Mouse (Mus musculus) liver, adult 2 months (tissue): ENCODE measurements at regions not wholly inside any gene's neighbourhood (a gene's known extent, or its start where the extent isn't known, plus 50 kb on each side); places are given as distances from the start of the nearest gene placed in this dataset.
A peak's percentile ranks its signal among the peaks of the same experiment; 100 is the strongest.

ENCODE experiments used
- DNase-seq: peaks from one replicate; pipeline ENCODE4 v3.0.0-alpha.2; 2011; ENCODE audit warnings: low read depth, low spot score; ENCODE audit errors: extremely low read depth
- H3K27ac ChIP-seq: fragments of 200-500 bp; replicated peaks from 2 replicates; pipeline ENCODE4 v1.5.1; 2012; ENCODE audit warnings: low read depth, mild to moderate bottlenecking, control low read depth, inconsistent platforms, low read length; ENCODE audit not compliant: insufficient read depth
- H3K27me3 ChIP-seq: fragments of 200-500 bp; 2 replicates; pipeline ENCODE4 v1.6.1; 2012; ENCODE audit warnings: mild to moderate bottlenecking, moderate library complexity, low read length, inconsistent platforms; ENCODE audit not compliant: control insufficient read depth, insufficient read depth
- H3K36me3 ChIP-seq: fragments of 200-500 bp; 2 replicates; pipeline ENCODE4 v1.6.1; 2012; ENCODE audit warnings: low read length, inconsistent platforms; ENCODE audit not compliant: control insufficient read depth, insufficient read depth
- H3K4me1 ChIP-seq: fragments of 200-500 bp; 2 replicates; pipeline ENCODE4 v1.6.1; 2011; ENCODE audit warnings: low read length; ENCODE audit not compliant: control insufficient read depth, insufficient read depth
- H3K4me3 ChIP-seq: fragments of 200-500 bp; 2 replicates; pipeline ENCODE4 v1.5.1; 2011; ENCODE audit warnings: low read depth, mild to moderate bottlenecking, control low read depth, low read length, moderate library complexity; ENCODE audit not compliant: insufficient read depth
- H3K79me2 ChIP-seq: fragments of 200-500 bp; 2 replicates; pipeline ENCODE4 v1.6.1; 2012; ENCODE audit warnings: inconsistent platforms, mild to moderate bottlenecking, low read length, moderate library complexity; ENCODE audit not compliant: control insufficient read depth, insufficient read depth
- H3K9ac ChIP-seq: fragments of 200-500 bp; 2 replicates; pipeline ENCODE4 v1.6.1; 2012; ENCODE audit warnings: low read depth, mild to moderate bottlenecking, control low read depth, inconsistent platforms, low read length
- CTCF ChIP-seq: fragments of 200-500 bp; IDR thresholded peaks from 2 replicates; pipeline ENCODE4 v1.5.1; 2011; ENCODE audit warnings: low read depth, low read length, control low read depth
- POLR2A ChIP-seq: fragments of 200-500 bp; IDR thresholded peaks from 2 replicates; pipeline ENCODE4 v1.6.1; 2011; ENCODE audit warnings: low read length, control low read depth; ENCODE audit not compliant: insufficient read depth; ENCODE audit errors: extremely low read depth
- WGBS: fragments of 180-500 bp; shearing (Covaris S2); methylation state at CpG from one replicate; pipeline ENCODE4 v1.1.7; 2018; 5-methylcytosine and 5-hydroxymethylcytosine counted together

GRCm38 (mm10) chr3:27782056-27782765 lies 71.1 kb upstream of the Fndc3b start:
- TF ChIP-seq POLR2A (no peak), CTCF (no peak)
- no peak overlapping the region for H3K27ac ChIP-seq
- H3K9ac ChIP-seq = no peak overlapping the region
- H3K4me1 ChIP-seq = peaks cover 3% of the 10 kb centered on the region
- no peak overlapping the region for H3K4me3 ChIP-seq
- DNase-seq = no peak
- WGBS = 86% methylated on average over 19 of the region's 19 CpGs
- no peaks in the 10 kb centered on the region for H3K36me3 ChIP-seq
- no peaks in the 10 kb centered on the region for H3K27me3 ChIP-seq
- H3K79me2 ChIP-seq = no peaks in the 10 kb centered on the region

- no peak for DNase-seq
- H3K27me3 ChIP-seq = no peaks in the 10 kb centered on the region
- no peak overlapping the region for H3K27ac ChIP-seq
- TF ChIP-seq CTCF = no peak
- TF ChIP-seq POLR2A = no peak
- H3K4me1 ChIP-seq = no peaks in the 10 kb centered on the region
- no peak overlapping the region for H3K4me3 ChIP-seq
- H3K36me3 ChIP-seq = no peaks in the 10 kb centered on the region
- 76% methylated on average over 7 of the region's 7 CpGs for WGBS
- no peak overlapping the region for H3K9ac ChIP-seq
- H3K79me2 ChIP-seq = no peaks in the 10 kb centered on the region
Measured at GRCm38 (mm10) chr3:27779892-27780291, 68.8 kb upstream of the Fndc3b start.

GRCm38 (mm10) chr3:27777751-27778150 lies 66.6 kb upstream of the Fndc3b start:
- Histone ChIP-seq H3K4me1 (no peaks in the 10 kb centered on the region), H3K27me3 (no peaks in the 10 kb centered on the region), H3K36me3 (no peaks in the 10 kb centered on the region), H3K9ac (no peak overlapping the region), H3K27ac (no peak overlapping the region), H3K4me3 (no peak overlapping the region), H3K79me2 (no peaks in the 10 kb centered on the region)
- TF ChIP-seq CTCF = no peak
- no peak for TF ChIP-seq POLR2A
- 92% methylated on average over 6 of the region's 6 CpGs for WGBS
- no peak for DNase-seq

- TF ChIP-seq CTCF (no peak), POLR2A (no peak)
- H3K9ac ChIP-seq = no peak overlapping the region
- peaks cover 2% of the 10 kb centered on the region; the same call in 1 of the 2 replicates for H3K4me1 ChIP-seq
- H3K27ac ChIP-seq = no peak overlapping the region
- no peaks in the 10 kb centered on the region for H3K79me2 ChIP-seq
- H3K27me3 ChIP-seq = no peaks in the 10 kb centered on the region
- no peak for DNase-seq
- no peaks in the 10 kb centered on the region for H3K36me3 ChIP-seq
- WGBS = 91% methylated on average over 3 of the region's 3 CpGs
- H3K4me3 ChIP-seq = no peak overlapping the region
Measured at GRCm38 (mm10) chr3:27773176-27773575, 62.1 kb upstream of the Fndc3b start.

- peak; percentile 58 for DNase-seq
- Histone ChIP-seq H3K27ac (no peak overlapping the region), H3K9ac (no peak overlapping the region), H3K4me3 (no peak overlapping the region), H3K79me2 (no peaks in the 10 kb centered on the region), H3K36me3 (no peaks in the 10 kb centered on the region), H3K27me3 (no peaks in the 10 kb centered on the region), H3K4me1 (peaks cover 10% of the 10 kb centered on the region)
- TF ChIP-seq POLR2A = no peak
- no peak for TF ChIP-seq CTCF
- WGBS = 34% methylated on average over 5 of the region's 5 CpGs
Measured at GRCm38 (mm10) chr3:27769438-27769837, 58.3 kb upstream of the Fndc3b start.

- 77% methylated on average over 8 of the region's 8 CpGs for WGBS
- Histone ChIP-seq H3K36me3 (no peaks in the 10 kb centered on the region), H3K9ac (no peak overlapping the region), H3K79me2 (no peaks in the 10 kb centered on the region), H3K4me3 (no peak overlapping the region), H3K27me3 (no peaks in the 10 kb centered on the region), H3K27ac (peak overlapping the region; percentile 22; the same call in 1 of the 2 replicates), H3K4me1 (peaks cover 10% of the 10 kb centered on the region)
- no peak for DNase-seq
- TF ChIP-seq CTCF = no peak
- no peak for TF ChIP-seq POLR2A
Measured at GRCm38 (mm10) chr3:27767188-27767587, 56.1 kb upstream of the Fndc3b start.
